Mouse (Mus musculus) lung, embryonic 16.5 days (tissue): ENCODE results near the gene Serpinb9b. TPM values are rescaled to one million over a fixed set of nuclear protein-coding genes. Genes with fewer than 3 reads are reported as not detected.
A peak's percentile ranks its signal among the peaks of the same experiment; 100 is the strongest.

Experiments used
- ATAC-seq: fragments of 200-750 bp; cut with Nextera tagmentation; 2 replicates; pipeline ENCODE4 v1.8.0; 2017; ENCODE audit warnings: low read depth, mild to moderate bottlenecking, moderate library complexity
- H3K27ac ChIP-seq: fragments of 300-500 bp; sonication (generic); 2 replicates; pipeline ENCODE4 v1.5.1; 2014; ENCODE audit warnings: mild to moderate bottlenecking, control low read depth, low read length
- H3K27me3 ChIP-seq: fragments of 300-500 bp; sonication (generic); 2 replicates; pipeline ENCODE4 v1.6.1; 2014; ENCODE audit warnings: low read depth, low read length, mixed read lengths; ENCODE audit not compliant: control insufficient read depth, insufficient read depth
- H3K36me3 ChIP-seq: fragments of 300-500 bp; sonication (generic); 2 replicates; pipeline ENCODE4 v1.6.1; 2014; ENCODE audit warnings: low read length; ENCODE audit not compliant: control insufficient read depth, insufficient read depth
- H3K4me1 ChIP-seq: fragments of 300-500 bp; sonication (generic); replicated peaks from 2 replicates; pipeline ENCODE4 v1.6.1; 2014; ENCODE audit warnings: low read length, mixed read lengths; ENCODE audit not compliant: control insufficient read depth, insufficient read depth
- H3K4me2 ChIP-seq: fragments of 300-500 bp; sonication (generic); 2 replicates; pipeline ENCODE4 v1.6.1; 2014; ENCODE audit warnings: low read depth, low read length, control low read depth
- H3K4me3 ChIP-seq: fragments of 300-500 bp; sonication (generic); 2 replicates; pipeline ENCODE4 v1.5.1; 2014; ENCODE audit warnings: mild to moderate bottlenecking, low read length, control low read depth
- H3K9ac ChIP-seq: fragments of 300-500 bp; sonication (generic); 2 replicates; pipeline ENCODE4 v1.6.1; 2014; ENCODE audit warnings: low read length, control low read depth
- H3K9me3 ChIP-seq: fragments of 300-500 bp; sonication (generic); 2 replicates; pipeline ENCODE4 v1.6.1; 2016; ENCODE audit warnings: low read length; ENCODE audit not compliant: control insufficient read depth
- WGBS: fragments of 180-500 bp; shearing (Covaris S2); extraction: QIAGEN DNeasy Blood & Tissue Kit; methylation state at CpG from one replicate; pipeline ENCODE4 v1.1.7; 2014; 5-methylcytosine and 5-hydroxymethylcytosine counted together
- polyA plus RNA-seq: library from polyadenylated mRNA; unstranded; fragments of >200 nt; fragmentation: Nextera tagmentation; extraction: Ambion mirVana; gene quantifications from 2 replicates; pipeline ENCODE4 v1.2.1, GENCODE M21; 2015

The Serpinb9b gene
- polyA plus RNA-seq, 1 experiment from 2014 or later = 0.21 TPM

- Histone ChIP-seq H3K36me3 (no peaks in the 10 kb centered on the region), H3K4me1 (peaks cover 6% of the 10 kb centered on the region), H3K9ac (no peak overlapping the region), H3K4me2 (no peak overlapping the region), H3K9me3 (no peaks in the 10 kb centered on the region), H3K4me3 (no peak overlapping the region), H3K27me3 (no peaks in the 10 kb centered on the region), H3K27ac (no peak overlapping the region; the same call in 1 of the 2 replicates)
- ATAC-seq = peak; percentile 83
Observed at GRCm38 (mm10) chr13:33085695-33086432, 58.6 kb downstream of the Serpinb9b start.

- Histone ChIP-seq H3K4me3 (no peak overlapping the region), H3K27ac (no peak overlapping the region), H3K4me2 (no peak overlapping the region), H3K4me1 (peaks cover 6% of the 10 kb centered on the region), H3K9me3 (no peaks in the 10 kb centered on the region), H3K27me3 (no peaks in the 10 kb centered on the region), H3K9ac (no peak overlapping the region), H3K36me3 (no peaks in the 10 kb centered on the region)
- no peak for ATAC-seq
- 39% methylated on average over 3 of the region's 3 CpGs for WGBS
Observed at GRCm38 (mm10) chr13:33089566-33089965, 62.4 kb downstream of the Serpinb9b start.

- Histone ChIP-seq H3K27ac (no peak overlapping the region), H3K9me3 (no peaks in the 10 kb centered on the region), H3K4me3 (no peak overlapping the region), H3K4me2 (no peak overlapping the region), H3K27me3 (no peaks in the 10 kb centered on the region), H3K36me3 (no peaks in the 10 kb centered on the region), H3K9ac (no peak overlapping the region), H3K4me1 (peaks cover 3% of the 10 kb centered on the region)
- WGBS = 94% methylated on average over 1 of the region's 1 CpGs
- no peak for ATAC-seq
Observed at GRCm38 (mm10) chr13:33090546-33090945, 63.3 kb downstream of the Serpinb9b start.

GRCm38 (mm10) chr13:33091306-33091705, 64.1 kb downstream of the Serpinb9b start:
- WGBS = 100% methylated on average over 1 of the region's 1 CpGs
- Histone ChIP-seq H3K27me3 (no peaks in the 10 kb centered on the region), H3K9me3 (no peaks in the 10 kb centered on the region), H3K9ac (no peak overlapping the region), H3K4me3 (no peak overlapping the region), H3K27ac (no peak overlapping the region), H3K36me3 (no peaks in the 10 kb centered on the region), H3K4me2 (no peak overlapping the region), H3K4me1 (0 out of 2 replicates have a peak, but pooled peaks cover 1% of the 10 kb centered on the region)
- ATAC-seq = no peak

Other genes with a start within 250 kb of the Serpinb9b start
- gene Mylk4, start 243.5 kb upstream of the Serpinb9b start, polyA plus RNA-seq = 0.26 and 0.89 TPM in 2 replicates
- 17.0 and 18.3 TPM in 2 replicates for gene Wrnip1, start 225.4 kb upstream of the Serpinb9b start, polyA plus RNA-seq
- gene D930007J09Rik, start 224.6 kb upstream of the Serpinb9b start, polyA plus RNA-seq = not detected in 2 replicates
- 9.3 and 11.0 TPM in 2 replicates for gene Serpinb1a, start 176.2 kb upstream of the Serpinb9b start, polyA plus RNA-seq
- gene Serpinb1c, start 129.2 kb upstream of the Serpinb9b start, polyA plus RNA-seq = not detected in 2 replicates
- gene Serpinb6b, start 62.2 kb upstream of the Serpinb9b start, polyA plus RNA-seq = 42.3 and 48.9 TPM in 2 replicates
- 39.7 and 42.2 TPM in 2 replicates for gene Serpinb9, start 24.2 kb upstream of the Serpinb9b start, polyA plus RNA-seq
- gene Serpinb1b, start 51.2 kb downstream of the Serpinb9b start, polyA plus RNA-seq = 0.20 and 0.39 TPM in 2 replicates
- not detected in 2 replicates for gene Serpinb9c, start 132.3 kb downstream of the Serpinb9b start, polyA plus RNA-seq
- not detected in 2 replicates for gene Serpinb9d, start 165.5 kb downstream of the Serpinb9b start, polyA plus RNA-seq
- not detected in 2 replicates for gene Serpinb9e, start 222.2 kb downstream of the Serpinb9b start, polyA plus RNA-seq